Mouse (Mus musculus) forebrain, embryonic 15.5 days (tissue): ENCODE data around the gene Myzap. TPM values are rescaled to one million over a fixed set of nuclear protein-coding genes. Genes with fewer than 3 reads are reported as not detected.

ENCODE experiments used
- ATAC-seq: fragments of 200-750 bp; cut with Nextera tagmentation; replicated peaks from 2 replicates; pipeline ENCODE4 v1.8.0; 2017; ENCODE audit warnings: mild to moderate bottlenecking, moderate TSS enrichment, moderate library complexity
- H3K27ac ChIP-seq: fragments of 300-500 bp; sonication (generic); replicated peaks from 2 replicates; pipeline ENCODE4 v1.5.1; 2015; ENCODE audit warnings: mild to moderate bottlenecking, inconsistent platforms
- H3K27me3 ChIP-seq: fragments of 300-500 bp; sonication (generic); 2 replicates; pipeline ENCODE4 v1.6.1; 2015; ENCODE audit warnings: inconsistent platforms
- H3K36me3 ChIP-seq: fragments of 300-500 bp; sonication (generic); 2 replicates; pipeline ENCODE4 v1.6.1; 2015; ENCODE audit warnings: mild to moderate bottlenecking, inconsistent platforms
- H3K4me1 ChIP-seq: fragments of 300-500 bp; sonication (generic); 2 replicates; pipeline ENCODE4 v1.6.1; 2015; ENCODE audit warnings: inconsistent platforms
- H3K4me2 ChIP-seq: fragments of 300-500 bp; sonication (generic); replicated peaks from 2 replicates; pipeline ENCODE4 v1.6.1; 2015; ENCODE audit warnings: mild to moderate bottlenecking, inconsistent platforms
- H3K4me3 ChIP-seq: fragments of 300-500 bp; sonication (generic); 2 replicates; pipeline ENCODE4 v1.5.1; 2015; ENCODE audit warnings: mild to moderate bottlenecking, inconsistent platforms
- H3K9ac ChIP-seq: fragments of 300-500 bp; sonication (generic); replicated peaks from 2 replicates; pipeline ENCODE4 v1.6.1; 2015; ENCODE audit warnings: mild to moderate bottlenecking, inconsistent platforms
- H3K9me3 ChIP-seq: fragments of 300-500 bp; sonication (generic); 2 replicates; pipeline ENCODE4 v1.6.1; 2016; ENCODE audit warnings: inconsistent platforms
- WGBS: fragments of 180-500 bp; shearing (Covaris S2); methylation state at CpG from one replicate; pipeline ENCODE4 v1.1.7; 2015; ENCODE audit warnings: mixed read lengths; 5-methylcytosine and 5-hydroxymethylcytosine counted together
- polyA plus RNA-seq: library from polyadenylated mRNA; unstranded; fragments of >200 nt; fragmentation: Nextera tagmentation; extraction: Ambion mirVana; gene quantifications from 2 replicates; pipeline ENCODE4 v1.2.1, GENCODE M21; 2015

The Myzap gene
- polyA plus RNA-seq, 1 experiment from 2014 or later = 1.8 TPM

DNA sequence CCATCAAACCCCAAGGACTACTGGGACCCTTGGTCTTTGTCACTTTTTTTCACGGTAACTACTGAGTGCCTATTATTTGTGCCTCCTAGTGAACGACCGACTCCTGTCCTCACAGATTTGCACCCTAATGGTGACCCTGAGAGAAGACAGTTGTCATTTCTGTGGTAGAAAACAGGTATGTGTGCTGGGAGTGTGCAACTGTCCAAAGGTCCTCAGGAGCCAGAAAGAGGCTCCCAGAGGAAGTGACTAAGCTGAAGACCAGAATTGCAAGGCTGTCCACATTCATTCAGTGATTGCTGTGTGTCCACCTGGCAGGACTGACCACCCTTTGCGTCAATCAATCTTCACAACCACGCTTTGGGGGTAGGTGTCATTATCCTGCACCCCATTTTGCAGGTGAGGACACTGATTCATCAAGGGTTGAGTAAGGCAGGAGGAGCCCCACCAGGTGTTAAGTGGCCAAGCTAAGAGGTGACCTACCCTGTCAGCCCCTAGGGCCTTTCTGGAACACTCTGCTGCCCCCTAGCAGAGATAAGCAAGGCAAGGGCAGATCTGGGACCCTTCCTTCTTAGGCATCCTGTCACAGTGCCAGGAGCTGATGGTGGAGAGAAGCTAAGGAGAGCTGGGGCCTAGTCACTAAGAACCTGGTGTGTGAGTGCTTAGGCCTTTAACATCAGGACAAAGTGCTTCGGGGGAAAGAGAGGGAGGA is 571 bp upstream of the Myzap start:
- H3K27ac ChIP-seq = no peak overlapping the region
- H3K27me3 ChIP-seq = no peaks in the 10 kb centered on the region
- H3K4me1 ChIP-seq = peaks cover 9% of the 10 kb centered on the region
- no peaks in the 10 kb centered on the region for H3K9me3 ChIP-seq
- H3K4me3 ChIP-seq = peak overlapping the region; percentile 56
- no peak for ATAC-seq
- WGBS = 38% methylated on average over 6 of the region's 6 CpGs
- no peak overlapping the region for H3K9ac ChIP-seq
- no peaks in the 10 kb centered on the region for H3K36me3 ChIP-seq
- H3K4me2 ChIP-seq = peak overlapping the region; percentile 89

DNA sequence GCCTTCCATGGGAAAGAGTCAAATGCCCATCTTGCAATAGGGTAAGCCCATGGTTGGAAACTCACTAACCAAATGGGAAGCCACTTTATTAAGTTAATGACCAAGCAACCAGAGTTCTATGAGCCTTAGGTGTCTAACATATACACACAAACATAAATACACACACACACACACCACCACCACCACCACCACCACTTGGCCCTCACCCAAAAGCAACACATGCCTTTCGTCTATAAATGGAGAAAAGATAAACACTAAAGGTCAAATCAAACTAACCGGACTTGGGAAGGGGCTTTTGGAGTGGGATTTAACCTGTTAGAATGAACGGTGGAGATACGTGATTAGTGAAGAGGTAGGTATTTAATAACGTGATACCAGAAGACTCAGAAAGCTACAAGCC is 1.1 kb downstream of the Myzap start:
- no peaks in the 10 kb centered on the region for H3K36me3 ChIP-seq
- no peaks in the 10 kb centered on the region for H3K27me3 ChIP-seq
- H3K9me3 ChIP-seq = no peaks in the 10 kb centered on the region
- no peak overlapping the region for H3K4me3 ChIP-seq
- ATAC-seq = no peak
- no peak overlapping the region for H3K4me2 ChIP-seq
- WGBS = 80% methylated on average over 5 of the region's 5 CpGs
- H3K27ac ChIP-seq = no peak overlapping the region
- H3K4me1 ChIP-seq = peaks cover 9% of the 10 kb centered on the region
- no peak overlapping the region for H3K9ac ChIP-seq

DNA sequence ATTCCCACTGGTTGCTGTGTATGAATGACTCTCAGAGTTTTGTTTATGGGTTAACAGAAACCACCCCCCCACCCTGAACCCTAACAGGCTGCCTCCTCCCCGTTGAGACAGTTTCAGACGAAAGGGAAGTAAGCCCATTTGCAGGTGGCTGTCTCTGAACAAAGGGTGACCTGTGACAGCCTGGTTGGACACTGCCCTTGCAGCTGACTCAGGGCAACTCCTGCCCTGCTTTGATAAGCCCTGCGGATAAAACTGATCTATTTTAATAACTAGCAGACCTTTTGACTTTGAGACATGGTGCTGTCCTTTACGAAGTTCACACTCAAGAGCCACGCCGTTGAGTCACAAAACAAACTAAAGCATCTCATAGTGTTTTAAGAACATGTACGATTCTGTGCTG is 2.4 kb downstream of the Myzap start:
- Histone ChIP-seq H3K27me3 (no peaks in the 10 kb centered on the region), H3K4me3 (no peak overlapping the region), H3K9ac (no peak overlapping the region), H3K27ac (no peak overlapping the region), H3K9me3 (0 out of 2 replicates have a peak, but pooled peaks cover 2% of the 10 kb centered on the region), H3K36me3 (no peaks in the 10 kb centered on the region), H3K4me2 (no peak overlapping the region), H3K4me1 (peaks cover 9% of the 10 kb centered on the region)
- 79% methylated on average over 7 of the region's 7 CpGs for WGBS
- no peak for ATAC-seq

DNA sequence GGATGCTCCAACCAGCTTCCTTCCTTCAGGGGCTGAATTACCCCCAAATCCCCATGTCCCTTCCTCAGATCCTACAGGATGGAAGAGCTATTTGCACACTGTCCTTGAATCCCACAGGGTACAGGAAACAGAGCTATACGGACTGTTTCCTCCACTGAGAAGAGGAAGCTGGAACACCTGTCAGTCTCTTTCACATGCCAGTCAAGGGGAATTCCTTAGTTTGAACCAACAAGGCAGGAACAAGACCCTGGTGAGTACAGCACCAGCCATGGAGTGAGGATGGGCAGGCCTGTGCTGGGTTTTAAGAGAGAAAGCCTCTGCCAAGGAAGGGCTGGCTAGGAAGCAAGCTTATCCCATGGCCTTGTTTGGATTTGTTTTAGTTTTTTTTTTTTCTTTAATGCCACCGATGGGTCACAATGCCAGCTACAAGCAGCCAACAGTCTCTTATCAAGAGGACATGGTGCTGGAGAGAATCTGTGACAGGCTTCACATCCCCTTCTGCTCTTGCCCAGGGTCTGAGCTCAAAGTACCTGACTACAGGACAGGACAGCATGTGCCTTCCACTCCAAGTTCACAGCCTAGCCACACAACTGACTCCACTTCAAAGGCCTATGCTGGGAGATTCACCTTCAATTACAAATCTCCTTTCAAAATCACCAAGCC is 3.1 kb downstream of the Myzap start:
- WGBS = 73% methylated on average over 2 of the region's 2 CpGs
- no peak overlapping the region for H3K4me2 ChIP-seq

DNA sequence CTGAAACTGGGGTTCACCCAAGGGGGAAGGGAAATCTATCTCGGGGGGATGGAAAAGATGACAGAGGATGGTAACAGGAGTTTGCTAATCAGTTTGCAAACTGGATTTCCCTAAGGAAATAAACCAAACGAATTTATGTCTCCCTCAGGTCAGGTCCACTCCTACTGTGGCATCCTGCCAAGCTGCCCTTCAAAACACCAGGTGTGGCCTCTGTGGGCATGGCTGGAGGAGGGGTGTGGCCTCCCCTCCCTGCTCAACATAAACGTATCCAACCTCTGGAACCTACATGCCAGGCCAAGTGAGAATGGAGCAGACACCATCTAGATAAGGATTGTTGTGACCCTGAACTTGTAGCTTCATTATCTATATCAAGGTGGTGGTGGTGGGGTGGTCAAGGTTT is 5.8 kb downstream of the Myzap start:
- Histone ChIP-seq H3K27ac (no peak overlapping the region), H3K4me2 (no peak overlapping the region), H3K4me1 (no peaks in the 10 kb centered on the region), H3K9me3 (0 out of 2 replicates have a peak, but pooled peaks cover 5% of the 10 kb centered on the region), H3K9ac (no peak overlapping the region), H3K36me3 (no peaks in the 10 kb centered on the region), H3K27me3 (no peaks in the 10 kb centered on the region), H3K4me3 (no peak overlapping the region)
- 57% methylated on average over 3 of the region's 3 CpGs for WGBS
- no peak for ATAC-seq

More for the DNA sequence above, 3.1 kb downstream of the Myzap start:
- H3K4me3 ChIP-seq = no peak overlapping the region
- no peaks in the 10 kb centered on the region for H3K36me3 ChIP-seq
- peaks cover 9% of the 10 kb centered on the region for H3K4me1 ChIP-seq
- ATAC-seq = no peak
- H3K9me3 ChIP-seq = 0 out of 2 replicates have a peak, but pooled peaks cover 5% of the 10 kb centered on the region
- no peak overlapping the region for H3K9ac ChIP-seq
- H3K27ac ChIP-seq = no peak overlapping the region
- H3K27me3 ChIP-seq = no peaks in the 10 kb centered on the region

DNA sequence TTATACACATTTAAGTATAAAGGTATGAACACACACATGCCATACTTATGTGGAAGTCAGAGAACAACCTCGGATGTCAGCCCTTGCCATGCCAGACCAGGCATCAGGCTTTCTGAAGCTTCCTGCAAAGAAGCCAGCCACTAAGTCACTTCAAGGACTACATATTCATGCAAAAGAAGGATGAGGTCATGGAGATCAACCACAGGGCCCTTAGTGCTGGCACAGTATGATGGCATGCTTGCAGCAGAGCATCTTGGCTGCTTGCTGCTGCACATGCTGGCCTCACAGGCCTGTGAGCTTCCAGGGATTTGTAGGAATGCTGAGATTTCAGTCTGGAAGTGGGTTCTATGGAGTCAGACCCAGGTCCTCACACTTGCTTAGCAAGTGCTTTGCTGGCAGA is 9.4 kb downstream of the Myzap start:
- H3K9ac ChIP-seq = no peak overlapping the region
- 87% methylated on average over 1 of the region's 1 CpGs for WGBS
- no peaks in the 10 kb centered on the region for H3K36me3 ChIP-seq
- no peak for ATAC-seq
- H3K27ac ChIP-seq = no peak overlapping the region
- no peak overlapping the region for H3K4me2 ChIP-seq
- no peaks in the 10 kb centered on the region for H3K4me1 ChIP-seq
- H3K4me3 ChIP-seq = no peak overlapping the region
- 0 out of 2 replicates have a peak, but pooled peaks cover 5% of the 10 kb centered on the region for H3K9me3 ChIP-seq
- H3K27me3 ChIP-seq = no peaks in the 10 kb centered on the region

DNA sequence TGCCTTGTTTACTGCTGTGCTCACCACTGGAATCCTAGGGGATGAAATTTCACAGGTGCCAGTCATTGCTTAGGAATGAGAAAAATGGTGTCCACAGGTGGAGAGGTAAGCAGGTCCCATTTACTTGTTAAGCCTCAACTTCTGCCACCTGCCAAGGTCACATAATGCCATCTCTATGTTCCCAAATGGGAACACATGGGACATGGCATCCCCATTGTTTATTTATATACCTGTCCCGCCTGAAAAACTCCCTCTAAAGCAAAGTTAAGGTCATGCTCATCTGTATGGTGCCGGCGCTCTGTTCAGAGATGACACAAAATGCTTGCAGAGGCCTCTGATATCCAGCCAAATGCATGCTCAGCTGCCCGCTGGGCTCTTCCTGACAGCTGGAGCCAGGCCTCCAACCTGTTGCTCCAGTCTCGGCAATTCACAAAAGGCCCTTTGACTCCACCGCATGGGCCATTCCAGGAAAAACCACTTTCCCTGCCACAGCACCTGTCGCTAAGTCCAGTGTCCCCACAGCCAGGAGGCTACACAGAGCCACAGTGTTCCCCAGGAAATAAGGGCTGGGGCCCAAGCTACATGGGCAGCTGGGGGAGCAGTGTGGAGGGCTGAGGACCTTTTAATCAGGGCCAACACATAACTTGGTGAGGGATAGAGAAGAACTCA is 13.1 kb downstream of the Myzap start:
- H3K4me3 ChIP-seq = no peak overlapping the region
- H3K27me3 ChIP-seq = no peaks in the 10 kb centered on the region
- H3K4me1 ChIP-seq = no peaks in the 10 kb centered on the region
- H3K9ac ChIP-seq = no peak overlapping the region
- H3K4me2 ChIP-seq = no peak overlapping the region
- ATAC-seq = no peak
- H3K27ac ChIP-seq = no peak overlapping the region
- no peaks in the 10 kb centered on the region for H3K36me3 ChIP-seq
- no peaks in the 10 kb centered on the region for H3K9me3 ChIP-seq
- WGBS = 68% methylated on average over 7 of the region's 7 CpGs

DNA sequence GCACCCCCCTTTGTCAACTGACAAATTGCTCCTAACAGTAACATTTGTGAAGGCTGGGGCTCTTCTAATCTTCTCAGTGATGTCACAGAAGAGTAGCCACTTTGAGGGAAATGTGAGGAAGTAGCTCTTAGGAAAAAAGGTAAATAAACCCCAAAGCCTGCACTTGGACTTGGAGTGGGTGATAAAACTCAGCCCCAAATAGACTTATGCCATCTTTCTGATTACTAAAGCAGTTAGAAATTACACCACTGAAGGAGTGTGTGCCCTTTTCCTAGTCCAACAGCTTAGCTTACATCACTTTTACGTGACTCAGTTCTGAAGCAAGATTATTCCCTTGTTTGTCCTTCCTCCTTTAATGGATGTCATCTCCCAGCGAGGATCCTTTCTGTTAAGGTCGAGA is 17.7 kb downstream of the Myzap start:
- Histone ChIP-seq H3K9me3 (no peaks in the 10 kb centered on the region), H3K27ac (no peak overlapping the region), H3K9ac (no peak overlapping the region), H3K27me3 (no peaks in the 10 kb centered on the region), H3K4me3 (no peak overlapping the region), H3K36me3 (no peaks in the 10 kb centered on the region), H3K4me1 (no peaks in the 10 kb centered on the region), H3K4me2 (no peak overlapping the region)
- ATAC-seq = no peak
- WGBS = 93% methylated on average over 3 of the region's 3 CpGs

DNA sequence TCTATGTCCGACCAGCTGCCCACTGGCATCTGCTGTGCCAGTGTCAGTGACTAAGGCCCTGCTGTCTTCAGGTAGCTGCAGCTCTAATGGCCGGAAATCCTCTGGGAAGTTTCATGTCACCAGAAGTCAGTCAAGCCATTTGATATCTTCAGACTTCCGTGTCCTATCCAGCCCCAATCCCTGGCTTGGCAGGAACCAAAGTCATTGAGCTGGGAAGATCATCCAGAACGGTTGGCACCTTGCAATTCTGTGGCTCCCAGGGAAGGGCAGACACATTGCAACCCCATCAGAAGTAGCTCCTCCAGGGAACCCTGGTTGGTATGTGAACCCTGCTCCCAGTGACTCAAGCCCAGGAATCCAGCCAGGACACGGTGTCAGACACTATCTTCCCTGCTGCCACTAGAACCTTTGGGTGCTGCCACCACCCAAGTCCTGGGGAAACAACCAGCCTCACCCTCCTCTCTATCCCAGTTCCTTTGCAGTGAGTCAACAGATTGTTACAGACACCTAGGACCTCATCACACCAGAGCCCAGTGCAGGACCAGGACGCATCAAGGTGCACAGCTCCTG is 18.3 kb downstream of the Myzap start:
- Histone ChIP-seq H3K4me3 (no peak overlapping the region), H3K4me2 (no peak overlapping the region), H3K27me3 (no peaks in the 10 kb centered on the region), H3K27ac (no peak overlapping the region), H3K9ac (no peak overlapping the region), H3K4me1 (no peaks in the 10 kb centered on the region), H3K9me3 (no peaks in the 10 kb centered on the region), H3K36me3 (no peaks in the 10 kb centered on the region)
- WGBS = 85% methylated on average over 6 of the region's 6 CpGs
- ATAC-seq = no peak

DNA sequence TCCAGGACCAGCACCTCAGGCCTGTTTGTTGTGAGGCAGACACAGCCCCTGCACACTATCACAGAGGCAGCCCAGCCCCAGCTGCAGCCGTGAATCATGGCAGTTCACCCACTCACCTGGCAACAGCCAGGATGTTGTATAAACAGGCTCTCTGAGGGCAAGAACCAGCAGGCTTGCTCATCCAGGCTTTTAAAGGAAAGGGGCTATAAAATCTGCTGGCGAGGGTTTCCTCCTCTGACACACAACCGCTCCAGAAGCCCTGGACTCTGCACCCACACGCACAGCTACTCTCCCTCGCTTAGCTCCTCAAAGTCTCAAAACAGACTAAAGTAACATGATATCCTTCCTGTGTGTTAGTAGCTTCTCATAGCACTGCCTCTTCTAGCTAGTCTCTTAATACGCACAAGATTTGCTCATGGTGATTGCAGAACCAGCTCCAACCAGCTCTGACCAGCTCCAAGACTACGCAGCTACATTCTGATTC is 21.0 kb downstream of the Myzap start:
- Histone ChIP-seq H3K36me3 (no peaks in the 10 kb centered on the region), H3K9me3 (no peaks in the 10 kb centered on the region)

DNA sequence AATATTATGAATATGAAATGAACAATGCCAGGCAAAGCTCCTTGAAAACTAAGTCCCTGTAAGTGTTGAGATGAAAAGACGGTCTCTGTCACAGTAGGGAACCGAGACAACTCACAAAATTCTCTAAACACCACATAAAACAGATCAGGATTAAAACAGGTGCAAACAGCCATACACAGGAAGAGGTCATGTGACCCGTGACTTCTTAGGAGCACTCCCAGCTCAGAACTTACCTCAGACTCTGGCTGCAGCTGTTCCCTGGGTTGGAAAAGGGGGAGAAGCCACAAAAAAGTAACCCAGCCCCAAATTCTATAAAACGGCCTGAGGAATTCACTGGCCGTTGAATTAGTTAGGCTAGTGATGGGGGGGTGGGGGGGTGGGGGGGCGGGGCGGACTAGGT is 22.0 kb downstream of the Myzap start:
- no peaks in the 10 kb centered on the region for H3K27me3 ChIP-seq
- no peaks in the 10 kb centered on the region for H3K4me1 ChIP-seq
- no peak overlapping the region for H3K4me3 ChIP-seq
- H3K4me2 ChIP-seq = no peak overlapping the region
- H3K36me3 ChIP-seq = no peaks in the 10 kb centered on the region
- WGBS = 64% methylated on average over 7 of the region's 7 CpGs
- H3K27ac ChIP-seq = no peak overlapping the region
- no peak overlapping the region for H3K9ac ChIP-seq
- no peaks in the 10 kb centered on the region for H3K9me3 ChIP-seq
- no peak for ATAC-seq

More for the DNA sequence above, 21.0 kb downstream of the Myzap start:
- Histone ChIP-seq H3K4me3 (no peak overlapping the region), H3K4me2 (no peak overlapping the region), H3K9ac (no peak overlapping the region), H3K27ac (no peak overlapping the region), H3K4me1 (no peaks in the 10 kb centered on the region), H3K27me3 (no peaks in the 10 kb centered on the region)
- no peak for ATAC-seq
- 91% methylated on average over 7 of the region's 7 CpGs for WGBS

DNA sequence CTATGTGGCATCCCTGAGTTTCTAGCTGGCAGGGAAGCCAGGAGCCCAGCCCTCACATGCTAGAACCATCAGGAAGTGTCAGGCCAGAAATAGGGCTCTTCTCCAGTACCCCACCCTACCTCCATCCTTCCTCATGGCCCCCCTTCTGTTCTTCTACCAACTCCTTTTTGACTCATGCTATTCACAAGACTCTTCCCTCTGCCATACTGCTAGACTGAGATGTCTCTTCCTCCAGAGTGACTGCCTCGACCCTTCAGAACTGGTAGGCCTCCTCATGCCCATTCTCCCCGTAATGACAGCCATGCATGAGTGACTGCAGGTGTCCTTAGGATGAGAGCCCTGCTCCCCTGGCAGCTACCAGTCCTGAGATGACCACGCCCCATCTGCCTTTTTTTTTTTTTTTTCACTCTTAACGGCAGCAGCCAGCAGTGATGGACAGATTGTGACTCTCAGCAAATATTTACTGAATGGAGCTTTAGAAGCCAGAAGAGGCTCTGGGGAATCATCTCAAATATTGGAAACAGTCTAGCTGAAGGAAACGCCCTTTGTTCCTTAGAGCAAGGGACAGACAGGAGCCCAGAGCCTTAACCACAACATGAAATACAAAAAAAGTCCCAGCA is 23.7 kb downstream of the Myzap start:
- Histone ChIP-seq H3K36me3 (no peaks in the 10 kb centered on the region), H3K4me1 (no peaks in the 10 kb centered on the region), H3K4me3 (no peak overlapping the region), H3K9me3 (no peaks in the 10 kb centered on the region), H3K4me2 (no peak overlapping the region), H3K9ac (no peak overlapping the region), H3K27me3 (no peaks in the 10 kb centered on the region), H3K27ac (no peak overlapping the region)
- no peak for ATAC-seq
- 52% methylated on average over 5 of the region's 5 CpGs for WGBS
